Mouse (Mus musculus) right cerebral cortex, postnatal 14 days (tissue): ENCODE measurements at regions not wholly inside any gene's neighbourhood (a gene's known extent, or its start where the extent isn't known, plus 50 kb on each side); places are given as distances from the start of the nearest gene placed in this dataset.

Experiments used
- DNase-seq: peaks from one replicate; pipeline ENCODE4 v3.0.0; 2022

DNA sequence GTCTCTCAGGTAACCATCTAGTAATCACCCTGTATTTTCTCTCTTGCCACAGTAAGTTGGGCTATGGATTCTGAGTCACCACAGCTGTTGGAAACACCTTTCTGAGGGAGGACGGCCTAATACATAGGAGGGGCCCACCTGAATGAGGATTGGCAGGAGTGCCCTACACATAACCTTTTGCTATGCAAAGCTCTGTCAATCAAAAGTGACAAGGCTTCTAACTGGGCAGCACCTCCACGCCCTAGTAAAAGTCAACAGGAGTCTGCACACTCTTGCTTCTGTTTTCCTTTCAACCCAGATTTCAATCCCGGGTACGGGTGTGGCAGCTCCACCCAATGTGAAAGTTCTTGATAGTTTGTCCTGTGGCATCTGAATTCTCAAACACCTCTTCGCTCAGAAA lies 694.8 kb downstream of the Adgrl2 start:
- DNase-seq = no peak

DNA sequence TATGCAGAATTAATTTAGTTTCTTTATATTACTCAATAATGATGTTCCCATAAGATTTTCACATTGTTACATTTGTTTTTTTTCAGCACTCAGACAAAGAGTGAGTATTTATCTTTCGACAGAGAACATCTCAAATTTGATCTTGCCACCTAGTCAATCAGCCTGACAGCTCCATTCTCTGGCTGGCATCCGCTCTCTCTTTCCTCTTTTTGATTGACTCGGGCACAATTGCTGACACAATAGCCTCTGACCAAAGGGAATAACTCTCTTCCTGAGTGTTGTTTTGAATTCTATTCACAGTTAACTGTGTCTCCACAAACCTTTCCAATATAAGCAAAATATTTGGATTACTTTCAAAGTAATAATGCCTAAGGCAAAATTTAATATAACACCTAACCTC lies 711.4 kb downstream of the Adgrl2 start:
- DNase-seq = no peak

GRCm38 (mm10) chr3:148272159-148272848 lies 718.1 kb downstream of the Adgrl2 start:
- DNase-seq = no peak

DNA sequence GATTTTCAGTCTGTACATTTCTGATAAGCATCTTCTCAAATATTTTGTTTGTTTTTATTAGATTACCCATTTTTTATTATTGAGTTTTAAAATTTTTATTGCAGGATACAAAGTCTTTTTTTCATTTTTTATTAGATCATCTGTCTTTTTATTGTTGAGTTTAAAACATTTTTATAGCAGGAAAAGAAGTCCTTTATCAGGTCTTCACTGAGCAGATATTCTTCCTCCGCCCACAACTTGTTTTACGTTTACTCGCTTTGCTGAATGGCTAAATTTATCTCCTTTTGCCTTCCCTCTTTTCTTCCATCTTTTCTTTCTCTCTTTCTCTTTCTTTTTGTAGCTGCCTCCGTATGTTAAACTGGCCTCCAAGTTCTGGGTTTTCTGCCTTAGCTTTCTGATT lies 721.5 kb downstream of the Adgrl2 start:
- no peak for DNase-seq

DNA sequence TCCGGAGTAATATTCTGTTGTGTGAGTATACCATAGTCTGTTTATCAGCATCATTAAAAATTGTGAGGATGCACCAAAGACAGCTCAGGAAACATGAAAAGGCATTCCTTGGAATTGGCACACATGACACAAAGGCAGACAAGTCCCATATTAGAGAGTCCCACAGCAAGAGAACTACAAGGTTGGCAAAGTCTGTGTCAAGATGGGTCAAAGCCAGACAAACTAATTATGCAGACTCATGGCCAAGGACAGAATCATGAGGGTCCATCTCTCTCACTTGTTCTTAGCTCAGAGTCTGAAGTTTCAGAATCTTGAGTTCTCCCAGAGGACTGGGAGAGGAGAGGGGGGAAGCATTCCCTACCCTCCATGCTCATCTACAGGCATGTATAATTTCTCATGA lies 731.1 kb downstream of the Adgrl2 start:
- no peak for DNase-seq

DNA sequence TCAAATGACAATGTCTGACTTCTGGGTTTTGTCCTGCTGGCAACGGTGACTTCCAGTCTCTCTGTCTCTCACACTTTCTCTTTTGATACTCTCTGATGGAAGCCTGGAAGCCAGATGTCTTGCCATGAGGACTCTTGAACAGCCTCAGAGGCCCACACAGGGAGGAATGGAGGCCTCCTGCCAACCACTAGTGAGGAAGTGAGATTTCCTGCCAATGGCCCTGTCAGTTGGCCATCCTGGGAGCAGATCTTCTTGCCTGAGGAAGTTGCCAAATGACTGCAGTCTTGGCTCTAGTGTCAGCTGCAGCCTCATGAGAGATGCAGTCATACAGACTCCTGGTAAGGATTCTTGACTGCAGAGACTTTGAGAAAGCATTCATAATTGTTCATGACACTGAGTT lies 741.7 kb downstream of the Adgrl2 start:
- DNase-seq = no peak

GRCm38 (mm10) chr3:148246786-148247185 lies 743.6 kb downstream of the Adgrl2 start:
- no peak for DNase-seq

- DNase-seq = no peak
Observed at GRCm38 (mm10) chr3:148238093-148238492, 752.3 kb downstream of the Adgrl2 start.

DNA sequence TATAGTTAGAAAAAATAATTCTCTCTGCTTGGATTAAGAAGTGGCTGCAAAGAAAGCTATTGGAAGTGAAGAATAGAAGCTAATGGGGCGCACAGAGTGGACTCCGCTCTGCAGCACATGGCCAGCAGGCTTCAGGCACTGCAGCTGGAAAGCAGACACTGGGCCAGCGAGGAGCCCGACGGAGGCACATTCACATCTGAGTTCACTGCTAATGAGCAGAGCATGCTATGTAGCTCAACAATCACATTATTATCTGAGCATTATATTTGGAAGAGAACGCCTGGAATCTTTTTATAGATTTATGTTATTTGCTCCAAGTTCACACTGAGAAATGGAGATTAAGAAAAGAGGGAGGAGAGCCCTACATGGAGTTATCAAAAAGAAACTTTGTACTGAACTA lies 752.8 kb downstream of the Adgrl2 start:
- peak; percentile 4 for DNase-seq

DNA sequence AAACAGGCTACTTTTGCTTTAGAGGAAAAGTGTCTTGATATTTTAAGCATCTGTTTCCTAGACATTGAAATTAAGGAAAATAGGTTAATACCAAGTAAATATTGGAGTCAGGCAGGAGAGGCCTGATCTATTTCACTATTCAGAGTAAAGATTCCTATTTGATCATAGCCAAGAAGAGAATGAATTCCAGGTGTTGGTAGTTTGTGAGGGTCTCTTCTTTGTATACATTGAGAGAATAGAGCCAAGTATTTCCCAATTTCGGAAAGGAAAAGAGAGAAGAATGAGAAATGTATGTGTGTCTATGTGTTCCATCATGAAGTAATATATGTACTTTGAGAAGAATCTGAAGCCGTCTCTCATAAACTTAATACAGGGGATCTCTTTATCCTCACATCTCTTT lies 756.7 kb downstream of the Adgrl2 start:
- DNase-seq = no peak

DNA sequence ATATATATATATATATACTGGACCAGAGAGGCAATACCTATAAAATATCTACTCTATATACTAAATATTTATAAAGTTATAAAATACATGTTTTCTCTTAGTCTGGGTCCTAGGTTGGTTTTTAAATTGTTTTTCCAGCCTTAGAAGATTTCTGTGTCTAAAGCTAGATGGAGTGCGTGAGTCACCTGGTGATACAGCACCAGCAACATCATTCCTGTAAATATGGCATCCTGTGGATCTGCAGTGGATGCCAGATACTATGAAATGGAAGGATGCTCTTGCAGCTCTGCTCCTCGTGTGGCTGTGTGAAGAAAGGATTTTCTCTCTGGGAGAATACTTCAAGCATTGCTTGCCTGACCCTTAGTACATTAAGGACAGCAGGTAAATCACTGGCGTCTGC lies 761.2 kb downstream of the Adgrl2 start:
- DNase-seq = no peak

DNA sequence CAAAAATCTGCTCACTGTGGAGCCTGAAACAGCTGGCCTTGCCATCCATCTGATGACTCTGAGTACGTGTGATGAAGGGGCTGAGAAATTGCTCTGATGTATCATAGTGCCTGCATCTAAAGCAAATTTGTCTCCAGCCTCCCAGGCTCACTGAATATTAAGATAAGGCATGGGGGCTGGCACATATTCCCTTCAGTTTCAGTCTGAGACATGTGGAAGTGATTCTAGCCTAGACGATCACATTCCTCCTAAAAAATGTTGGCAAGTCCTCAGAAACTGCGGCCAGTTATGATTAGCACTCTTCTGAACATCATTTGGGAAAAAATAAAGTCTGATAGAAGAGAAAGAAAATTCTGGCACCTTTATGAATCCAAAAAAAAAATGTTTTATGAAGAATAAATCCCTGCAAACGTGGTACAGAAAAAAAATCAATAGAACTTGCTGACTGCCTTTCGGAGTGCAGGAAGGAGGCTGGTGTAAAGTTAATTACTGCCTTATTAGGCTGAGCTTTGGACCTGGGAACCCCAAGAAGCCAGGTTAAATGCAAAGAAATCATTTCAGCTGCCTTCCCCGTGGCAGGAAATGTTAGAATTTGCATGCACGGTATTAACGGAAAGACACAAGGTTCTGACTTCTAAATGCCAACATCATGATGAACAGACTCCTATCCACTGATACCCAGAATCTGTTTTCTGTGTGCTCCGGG lies 762.2 kb downstream of the Adgrl2 start:
- no peak for DNase-seq

DNA sequence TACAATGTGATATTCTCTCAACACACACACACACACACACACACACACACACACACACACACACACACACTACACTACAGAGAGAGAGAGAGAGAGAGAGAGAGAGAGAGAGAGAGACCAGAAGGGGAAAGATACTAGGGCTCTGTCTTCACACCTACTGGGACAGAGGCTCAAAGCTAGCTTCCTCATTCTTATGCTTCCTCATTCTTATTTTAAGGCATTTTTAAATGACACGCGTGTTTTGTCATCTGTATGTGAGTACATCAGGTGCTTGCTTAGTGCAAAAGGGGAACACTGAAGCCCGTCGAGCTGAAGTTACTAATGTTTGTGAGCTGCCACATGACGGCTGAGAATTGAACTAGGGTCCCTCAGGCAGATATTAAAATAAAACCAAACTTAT lies 769.5 kb downstream of the Adgrl2 start:
- no peak for DNase-seq

- peak; percentile 3 for DNase-seq
Observed at GRCm38 (mm10) chr3:148220024-148220590, 770.2 kb downstream of the Adgrl2 start.

DNA sequence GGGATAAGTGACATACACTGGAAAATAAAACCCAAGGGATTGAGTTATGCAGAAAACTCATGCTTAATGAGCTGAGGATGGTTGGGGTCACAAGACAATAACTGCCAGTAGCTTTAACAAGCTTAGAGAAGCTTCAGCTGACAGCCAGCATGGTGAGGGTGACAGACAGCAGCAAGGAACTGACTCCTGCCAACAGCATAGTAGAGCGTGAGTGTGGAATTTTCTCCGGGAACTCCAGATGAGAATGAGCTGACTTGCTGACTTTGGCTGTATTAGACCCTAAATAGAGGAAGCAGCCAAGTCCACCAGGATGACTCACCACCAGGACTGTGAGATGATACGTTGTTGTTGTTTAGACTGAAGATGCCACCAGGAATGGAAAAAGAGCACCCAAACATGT lies 788.2 kb downstream of the Adgrl2 start:
- DNase-seq = no peak

DNA sequence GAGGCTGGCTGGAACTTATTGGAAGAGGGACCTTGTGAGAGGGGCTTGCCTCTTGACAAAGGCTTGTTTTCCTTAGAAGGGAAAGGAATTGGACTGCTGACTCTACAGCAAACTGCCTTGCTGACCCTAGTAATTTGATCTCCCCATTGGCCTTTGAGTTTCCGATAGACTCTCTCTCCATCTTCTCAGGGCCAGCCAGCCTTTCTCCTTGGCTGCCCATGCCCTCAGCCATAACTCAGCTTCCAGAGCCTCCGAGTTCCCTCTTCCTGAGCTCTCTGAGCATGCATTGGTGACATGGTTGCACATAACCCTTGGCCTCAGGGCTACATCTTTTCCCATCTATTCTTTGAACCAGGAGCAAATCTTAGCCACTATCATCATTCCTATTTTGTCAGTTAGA lies 803.7 kb downstream of the Adgrl2 start:
- DNase-seq = no peak

- no peak for DNase-seq
Observed at GRCm38 (mm10) chr3:148167556-148167955, 822.8 kb downstream of the Adgrl2 start.

DNA sequence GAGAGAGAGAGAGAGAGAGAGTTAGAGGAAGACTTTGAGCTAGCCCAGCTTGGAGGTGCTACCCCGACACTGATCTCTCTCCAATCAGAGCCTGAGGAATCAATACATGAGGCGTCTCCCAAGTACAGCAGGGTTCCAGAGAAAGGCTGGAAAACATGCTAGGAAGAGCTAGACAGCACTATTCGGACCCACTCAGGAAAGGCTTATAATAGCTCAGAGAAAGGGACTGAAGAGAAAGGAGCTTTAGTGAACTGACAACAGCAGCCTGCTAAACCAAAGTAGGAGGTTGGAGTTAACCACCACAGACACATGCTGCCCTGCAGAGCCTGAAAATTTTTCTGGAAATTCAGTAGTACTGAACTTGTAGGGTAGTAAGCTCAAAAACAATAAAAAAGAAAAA lies 831.3 kb downstream of the Adgrl2 start:
- DNase-seq = no peak

- no peak for DNase-seq
Observed at GRCm38 (mm10) chr3:148158533-148158932, 831.8 kb downstream of the Adgrl2 start.

DNA sequence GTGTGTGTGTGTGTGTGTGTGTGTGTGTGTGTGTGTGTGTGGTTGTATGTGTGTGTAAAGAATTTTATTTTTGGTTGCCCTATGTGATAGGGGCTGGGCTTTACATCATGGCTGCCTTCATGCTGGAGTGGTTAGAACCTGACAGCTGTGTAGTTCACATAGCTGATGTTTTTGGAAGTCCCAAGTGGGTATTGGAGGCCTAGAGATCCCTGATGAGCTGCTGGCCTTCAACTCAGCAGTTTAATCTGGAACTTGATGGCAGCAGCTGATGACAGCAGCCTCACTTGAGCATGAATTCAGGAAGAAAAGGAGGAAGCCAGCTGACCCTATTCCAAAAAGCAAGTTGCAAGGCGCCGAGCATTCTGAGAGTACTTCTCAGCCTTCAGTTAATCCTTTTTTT lies 846.6 kb downstream of the Adgrl2 start:
- no peak for DNase-seq

- no peak for DNase-seq
Observed at GRCm38 (mm10) chr3:148136791-148137251, 853.5 kb downstream of the Adgrl2 start.

- no peak for DNase-seq
Observed at GRCm38 (mm10) chr3:148134646-148135045, 855.7 kb downstream of the Adgrl2 start.

DNA sequence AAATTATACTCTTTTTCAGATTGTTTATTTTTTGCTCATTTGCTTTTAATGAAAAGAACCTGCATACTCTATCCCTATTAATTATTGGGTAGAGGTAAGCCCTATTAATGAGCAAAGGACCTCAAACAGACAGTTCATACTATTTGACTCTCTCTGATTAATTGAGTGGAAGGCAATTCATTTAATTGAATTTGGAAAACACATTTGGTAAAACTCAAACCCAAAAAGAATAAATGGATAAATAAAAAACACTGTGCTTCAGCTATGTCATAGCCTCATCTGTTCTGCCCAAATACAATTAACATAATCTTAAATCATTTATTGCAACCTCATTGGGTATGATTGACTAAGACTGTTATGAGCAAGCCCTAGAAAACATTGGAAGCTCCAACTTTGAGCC lies 874.8 kb downstream of the Adgrl2 start:
- no peak for DNase-seq

- DNase-seq = no peak
Observed at GRCm38 (mm10) chr3:148112204-148112603, 878.2 kb downstream of the Adgrl2 start.
